Mouse (Mus musculus) hindbrain, embryonic 11.5 days (tissue): Measurements from ENCODE around the gene Evi5. TPM values are rescaled to one million over a fixed set of nuclear protein-coding genes. Genes with fewer than 3 reads are reported as not detected.
A peak's percentile ranks its signal among the peaks of the same experiment; 100 is the strongest.

Experiments used
- ATAC-seq: fragments of 200-750 bp; cut with Nextera tagmentation; 2 replicates; pipeline ENCODE4 v1.8.0; 2017; ENCODE audit warnings: mild to moderate bottlenecking, moderate TSS enrichment, moderate library complexity; ENCODE audit not compliant: low FRiP score
- DNase-seq: peaks from one replicate; pipeline ENCODE4 v3.0.0-alpha.2; 2015; ENCODE audit warnings: low spot score
- H3K27ac ChIP-seq: fragments of 300-500 bp; sonication (generic); 2 replicates; pipeline ENCODE4 v1.5.1; 2014; ENCODE audit warnings: mild to moderate bottlenecking, low read depth, low read length
- H3K27me3 ChIP-seq: fragments of 300-500 bp; sonication (generic); 2 replicates; pipeline ENCODE4 v1.6.1; 2014; ENCODE audit warnings: mild to moderate bottlenecking, low read length, moderate library complexity, mixed read lengths; ENCODE audit not compliant: control insufficient read depth, insufficient read depth
- H3K36me3 ChIP-seq: fragments of 300-500 bp; sonication (generic); 2 replicates; pipeline ENCODE4 v1.6.1; 2014; ENCODE audit warnings: mild to moderate bottlenecking, low read length, moderate library complexity, mixed read lengths; ENCODE audit not compliant: control insufficient read depth, insufficient read depth
- H3K4me1 ChIP-seq: fragments of 300-500 bp; sonication (generic); replicated peaks from 2 replicates; pipeline ENCODE4 v1.6.1; 2014; ENCODE audit warnings: low read length, mixed read lengths; ENCODE audit not compliant: control insufficient read depth, insufficient read depth
- H3K4me2 ChIP-seq: fragments of 300-500 bp; sonication (generic); replicated peaks from 2 replicates; pipeline ENCODE4 v1.6.1; 2014; ENCODE audit warnings: mild to moderate bottlenecking, low read depth, low read length
- H3K4me3 ChIP-seq: fragments of 300-500 bp; sonication (generic); 2 replicates; pipeline ENCODE4 v1.5.1; 2014; ENCODE audit warnings: low read depth, low read length
- H3K9ac ChIP-seq: fragments of 300-500 bp; sonication (generic); 2 replicates; pipeline ENCODE4 v1.6.1; 2014; ENCODE audit warnings: low read depth, low read length
- H3K9me3 ChIP-seq: fragments of 300-500 bp; sonication (generic); 2 replicates; pipeline ENCODE4 v1.6.1; 2016; ENCODE audit warnings: low read length; ENCODE audit not compliant: control insufficient read depth
- WGBS: fragments of 180-500 bp; shearing (Covaris S2); extraction: QIAGEN DNeasy Blood & Tissue Kit; methylation state at CpG from one replicate; pipeline ENCODE4 v1.1.7; 2014; 5-methylcytosine and 5-hydroxymethylcytosine counted together
- polyA plus RNA-seq: library from polyadenylated mRNA; unstranded; fragments of >200 nt; fragmentation: Nextera tagmentation; extraction: Ambion mirVana; gene quantifications from 2 replicates; pipeline ENCODE4 v1.2.1, GENCODE M21; 2014

Evi5 gene
- polyA plus RNA-seq, 1 experiment from 2014 or later, result 59.5 TPM

- H3K27me3 ChIP-seq, result peaks cover 28% of the 10 kb centered on the region
- no peak overlapping the region for H3K4me3 ChIP-seq
- H3K4me1 ChIP-seq, result peaks cover 3% of the 10 kb centered on the region
- H3K9ac ChIP-seq, result no peak overlapping the region
- DNase-seq (no peak), ATAC-seq (no peak)
- 51% methylated on average over 3 of the region's 3 CpGs for WGBS
- no peaks in the 10 kb centered on the region for H3K36me3 ChIP-seq
- H3K4me2 ChIP-seq, result no peak overlapping the region
- no peaks in the 10 kb centered on the region for H3K9me3 ChIP-seq
- H3K27ac ChIP-seq, result no peak overlapping the region
These were observed 143.5 kb downstream of the Evi5 start for GRCm38 (mm10) chr5:107731408-107731807.

- 11% methylated on average over 12 of the region's 12 CpGs for WGBS
- Histone ChIP-seq H3K9me3 (no peaks in the 10 kb centered on the region), H3K4me3 (peak overlapping the region; percentile 24), H3K9ac (no peak overlapping the region), H3K4me1 (peaks cover 21% of the 10 kb centered on the region), H3K27ac (no peak overlapping the region), H3K27me3 (peaks cover 71% of the 10 kb centered on the region), H3K4me2 (no peak overlapping the region), H3K36me3 (no peaks in the 10 kb centered on the region)
- DNase-seq (peak; percentile 59), ATAC-seq (no peak)
These were observed 147.9 kb downstream of the Evi5 start for GRCm38 (mm10) chr5:107727007-107727402.

GRCm38 (mm10) chr5:107726281-107727006 lies 148.5 kb downstream of the Evi5 start:
- WGBS, result under 1% methylated on average over 57 of the region's 57 CpGs
- H3K36me3 ChIP-seq, result no peaks in the 10 kb centered on the region
- no peaks in the 10 kb centered on the region for H3K9me3 ChIP-seq
- peaks cover 22% of the 10 kb centered on the region for H3K4me1 ChIP-seq
- H3K9ac ChIP-seq, result no peak overlapping the region
- H3K27ac ChIP-seq, result no peak overlapping the region
- DNase-seq (peak; percentile 64), ATAC-seq (peak; percentile 34; the same call in 1 of the 2 replicates)
- peaks cover 77% of the 10 kb centered on the region for H3K27me3 ChIP-seq
- peak overlapping the region; percentile 42 for H3K4me2 ChIP-seq
- H3K4me3 ChIP-seq, result peak overlapping the region; percentile 24

- no peaks in the 10 kb centered on the region for H3K9me3 ChIP-seq
- peak; percentile 55 for ATAC-seq
- H3K27ac ChIP-seq, result no peak within 1 kb of the TSS
- no peaks in the 10 kb centered on the region for H3K36me3 ChIP-seq
- no peak for DNase-seq
- H3K4me3 ChIP-seq, result peak within 1 kb of the TSS; percentile 24
- H3K9ac ChIP-seq, result no peak within 1 kb of the TSS
- peak within 1 kb of the TSS; percentile 42 for H3K4me2 ChIP-seq
- WGBS, result under 1% methylated on average over 41 of the region's 41 CpGs
- peaks cover 27% of the 10 kb centered on the region for H3K4me1 ChIP-seq
- peaks cover 85% of the 10 kb centered on the region for H3K27me3 ChIP-seq
These were observed 149.3 kb downstream of the Evi5 start, which contains the start of gene Gfi1 for GRCm38 (mm10) chr5:107725435-107726261. Gene Gfi1 (minus strand): TSS chr5:107726036.

GRCm38 (mm10) chr5:107724661-107725434 lies 150.1 kb downstream of the Evi5 start:
- no peaks in the 10 kb centered on the region for H3K9me3 ChIP-seq
- H3K4me2 ChIP-seq, result peak overlapping the region; percentile 42
- no peaks in the 10 kb centered on the region for H3K36me3 ChIP-seq
- H3K4me3 ChIP-seq, result peak overlapping the region; percentile 14
- peaks cover 90% of the 10 kb centered on the region for H3K27me3 ChIP-seq
- H3K27ac ChIP-seq, result no peak overlapping the region
- H3K9ac ChIP-seq, result no peak overlapping the region
- WGBS, result under 1% methylated on average over 52 of the region's 52 CpGs
- DNase-seq (peak; percentile 69), ATAC-seq (peak; percentile 30)
- peaks cover 27% of the 10 kb centered on the region for H3K4me1 ChIP-seq

GRCm38 (mm10) chr5:107723541-107724511 lies 151.1 kb downstream of the Evi5 start:
- Histone ChIP-seq H3K27ac (no peak overlapping the region), H3K36me3 (no peaks in the 10 kb centered on the region), H3K9me3 (no peaks in the 10 kb centered on the region), H3K9ac (no peak overlapping the region), H3K4me1 (peaks cover 27% of the 10 kb centered on the region), H3K4me3 (0 out of 2 replicates have a peak overlapping the region, but pooled peaks have one; percentile 6), H3K27me3 (peaks cover 98% of the 10 kb centered on the region), H3K4me2 (peak overlapping the region; percentile 14)
- DNase-seq (peak; percentile 66), ATAC-seq (no peak)
- under 1% methylated on average over 45 of the region's 49 CpGs for WGBS

GRCm38 (mm10) chr5:107722661-107723532 lies 152.0 kb downstream of the Evi5 start:
- WGBS, result under 1% methylated on average over 34 of the region's 34 CpGs
- DNase-seq (peak; percentile 66), ATAC-seq (no peak)
- Histone ChIP-seq H3K36me3 (no peaks in the 10 kb centered on the region), H3K9me3 (no peaks in the 10 kb centered on the region), H3K4me3 (peak overlapping the region; percentile 6; the same call in 1 of the 2 replicates), H3K27me3 (peaks cover 96% of the 10 kb centered on the region), H3K4me1 (peaks cover 27% of the 10 kb centered on the region), H3K27ac (no peak overlapping the region), H3K9ac (no peak overlapping the region), H3K4me2 (0 out of 2 replicates have a peak overlapping the region, but pooled peaks have one; percentile 13)
